9 mouse cellular contexts compared by ENCODE assay signal in genomic region chr6:148214765-148215164, GRCm38 (mm10). TPM values are rescaled to one million over a fixed set of nuclear protein-coding genes. Genes with fewer than 3 reads are reported as not detected.
DNase-seq lines count a peak whose midpoint lies in the region; ATAC-seq lines count a peak whose summit lies in the region.
"Had no signal": no experiment of that assay in that cellular context is flagged by ENCODE, and none has a peak within 500 bp of the region (broad histone marks: within the 10 kb centered on the region; RNA-seq: fewer than 3 reads in every experiment).

No protein-coding gene starts in this region.

- no peak for ATAC-seq in heart, embryonic 11.5 days (replicated peaks; ENCODE audit: insufficient number of reproducible peaks, low FRiP score, low TSS enrichment)

- no peaks in the 10 kb centered on the region for H3K9me3 ChIP-seq in heart, embryonic 11.5 days (replicated peaks; ENCODE audit: control insufficient read depth, low read length)
- H3K9me3 ChIP-seq: megakaryocyte, embryonic 14.5 days had no signal

- no peaks in the 10 kb centered on the region for H3K36me3 ChIP-seq in heart, embryonic 11.5 days (ENCODE audit: control insufficient read depth, insufficient read depth, low read length)

- H3K4me1 ChIP-seq in heart, embryonic 11.5 days (ENCODE audit: control insufficient read depth, insufficient read depth, low read length), result peaks cover 7% of the 10 kb centered on the region

- peak; percentile 82 for DNase-seq in heart, adult 11 months
- peak; percentile 49 for DNase-seq in CD4-positive helper T cell, adult 2 months (ENCODE audit: low read depth, low spot score)
- DNase-seq in brain, adult 2 months (ENCODE audit: low read depth, low spot score), result peak; percentile 78
- DNase-seq in frontal cortex, postnatal 14 days (ENCODE audit: low spot score in 2 of 2), result peak; percentile 26 to 47
- peak; percentile 67 for DNase-seq in layer of hippocampus, adult 11-12 months (ENCODE audit: low spot score)
- peak; percentile 64 for DNase-seq in lung, postnatal 36 days
- peak; percentile 19 to 62 for DNase-seq in spleen, postnatal 10 days (ENCODE audit: low spot score in 2 of 2)

- no peak overlapping the region for H3K4me3 ChIP-seq in heart, embryonic 11.5 days (ENCODE audit: low read depth, low read length)
- H3K4me3 ChIP-seq: megakaryocyte, embryonic 14.5 days had no signal

- no peaks in the 10 kb centered on the region for H3K27me3 ChIP-seq in heart, embryonic 11.5 days (ENCODE audit: control insufficient read depth, insufficient read depth, low read length)
- H3K27me3 ChIP-seq: megakaryocyte, embryonic 14.5 days had no signal

- WGBS in heart, embryonic 11.5 days (ENCODE audit: insufficient replicate concordance), result 8% methylated on average over 5 of the region's 5 CpGs

- H3K27ac ChIP-seq in heart, embryonic 11.5 days (ENCODE audit: low read depth, low read length), result no peak overlapping the region

- H3K9ac ChIP-seq in heart, embryonic 11.5 days (ENCODE audit: low read depth, low read length), result no peak overlapping the region

- no peak overlapping the region for H3K4me2 ChIP-seq in heart, embryonic 11.5 days

RNA-seq across cellular contexts. Expression of gene Ergic2, which starts 2.6 kb away (rescaled TPM):
- polyA plus RNA-seq in heart, embryonic 11.5 days (2014; fragmentation: Nextera tagmentation; extraction: Ambion mirVana), result 176 and 180 TPM in 2 replicates
